Mouse (Mus musculus): Measurements from ENCODE around the gene Eif4e2.

DNA sequence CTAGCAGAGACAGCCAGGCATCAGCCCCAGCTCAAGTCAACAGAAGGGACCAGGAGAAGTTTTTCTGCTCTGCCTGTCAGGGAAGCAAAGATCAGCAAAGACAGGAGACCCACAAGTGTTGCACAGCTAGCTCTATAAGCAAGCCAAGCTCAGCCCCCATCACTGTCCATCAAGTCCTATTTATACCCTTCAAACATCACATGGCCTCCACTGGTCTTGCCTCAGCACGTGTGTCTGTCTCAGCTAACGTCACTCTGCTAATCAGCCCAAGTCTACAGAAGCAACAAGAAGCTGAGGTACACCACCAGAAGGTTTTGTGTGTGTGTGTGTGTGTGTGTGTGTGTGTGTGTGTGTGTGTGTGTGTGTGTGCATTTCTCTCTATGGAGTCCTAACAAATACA, 12.9 kb upstream of the Eif4e2 start:
- TF ChIP-seq CTCF (IDR thresholded peaks at IDR 0.05; ENCODE audit: low read depth) (no peak), EP300 (optimal IDR thresholded peaks at IDR 0.05) (no peak)

Data from stomach, postnatal 0 days (tissue).